Mouse (Mus musculus) yolk sac, embryonic 10.5 days (tissue): ENCODE measurements around the gene Daam2.
A peak's percentile ranks its signal among the peaks of the same experiment; 100 is the strongest.

Experiments used
- DNase-seq: peaks from one replicate; pipeline ENCODE4 v3.0.0-alpha.2; 2017; ENCODE audit warnings: low spot score

Daam2 gene

DNA sequence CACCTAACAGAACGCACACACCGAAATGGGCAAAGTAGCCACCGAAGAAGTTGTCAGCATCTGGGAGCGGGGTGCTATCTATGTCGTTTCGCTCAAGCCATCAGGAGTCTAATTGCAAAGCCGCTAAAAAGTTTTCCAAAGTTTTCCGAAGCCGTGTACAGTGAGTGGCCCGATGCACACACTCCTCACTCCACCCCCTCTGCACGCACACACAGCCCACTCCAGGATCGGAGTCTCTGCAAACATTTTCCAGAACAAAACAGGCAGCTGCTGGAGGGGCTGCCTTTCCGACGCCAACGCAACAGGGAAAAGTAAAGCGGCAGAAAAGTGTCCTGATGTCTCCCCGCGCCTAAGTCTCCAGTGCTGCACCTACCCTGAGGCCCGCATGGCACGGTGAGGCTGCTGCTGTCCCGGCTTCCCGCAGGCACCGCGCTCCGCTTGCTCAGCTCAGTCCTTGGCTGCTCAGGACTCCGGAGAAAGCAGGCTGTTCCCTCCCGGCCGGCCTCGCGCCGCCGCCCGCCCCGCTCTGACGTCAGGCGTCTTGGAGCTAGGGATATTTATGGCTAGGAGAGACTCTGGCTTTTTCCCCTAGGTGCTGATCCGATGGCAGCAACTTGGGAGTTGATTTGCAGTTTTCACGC is at the start of gene Daam2:
Daam2 (minus strand) TSS at position 514 of the 641 bp plus-strand sequence.
- DNase-seq = peak; percentile 78

DNA sequence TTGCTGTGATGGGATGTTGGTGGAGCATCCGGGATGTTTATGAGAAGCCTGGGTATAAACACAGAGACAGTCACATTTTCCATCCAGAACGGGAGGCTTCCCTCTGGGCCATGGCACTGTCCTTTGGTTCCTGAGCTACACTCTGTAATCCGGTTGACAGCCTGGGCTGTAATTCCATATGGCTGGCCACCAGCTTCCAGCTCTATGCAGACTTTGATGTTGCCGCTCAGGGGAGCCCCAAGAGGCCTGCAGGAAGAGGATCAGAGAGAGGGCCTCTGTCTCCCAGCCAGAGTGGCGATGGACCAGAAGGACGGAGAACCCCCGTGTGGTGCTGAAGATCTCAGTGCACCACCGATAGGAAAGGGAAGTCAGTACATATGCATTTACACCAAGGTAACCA is 46.2 kb upstream of the Daam2 start:
- no peak for DNase-seq

DNA sequence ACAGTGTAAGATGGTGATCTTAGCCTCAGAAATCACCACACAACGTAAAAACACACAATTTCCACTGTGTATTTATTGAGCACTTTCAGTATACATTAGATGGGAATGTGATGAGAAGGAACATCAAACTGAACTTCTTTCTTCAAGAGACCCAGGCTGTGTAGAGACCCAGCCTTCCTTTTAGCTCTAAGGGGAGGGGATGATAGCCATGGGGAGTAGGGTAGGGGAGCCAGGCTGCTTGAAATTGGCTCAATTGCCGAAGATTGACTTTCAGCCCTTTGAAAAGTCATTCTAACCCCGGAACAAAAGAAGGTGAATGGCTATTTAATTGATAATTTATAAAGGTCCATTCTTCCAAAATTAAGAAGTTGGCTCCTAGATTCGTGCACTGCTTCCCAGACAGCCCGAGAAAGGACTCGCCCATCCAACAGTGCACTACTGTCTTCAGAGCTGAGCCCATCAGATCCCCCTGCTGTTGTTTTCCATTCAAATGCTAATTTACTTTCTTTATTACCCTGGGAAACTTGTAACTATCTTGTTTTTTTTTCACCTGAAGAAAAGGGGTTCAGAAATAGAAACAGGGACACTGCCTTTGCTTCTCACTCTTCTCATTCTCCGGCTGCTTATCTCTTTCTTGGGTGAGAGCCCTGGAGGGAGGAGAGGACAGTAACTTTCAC is 43.3 kb upstream of the Daam2 start:
- no peak for DNase-seq

DNA sequence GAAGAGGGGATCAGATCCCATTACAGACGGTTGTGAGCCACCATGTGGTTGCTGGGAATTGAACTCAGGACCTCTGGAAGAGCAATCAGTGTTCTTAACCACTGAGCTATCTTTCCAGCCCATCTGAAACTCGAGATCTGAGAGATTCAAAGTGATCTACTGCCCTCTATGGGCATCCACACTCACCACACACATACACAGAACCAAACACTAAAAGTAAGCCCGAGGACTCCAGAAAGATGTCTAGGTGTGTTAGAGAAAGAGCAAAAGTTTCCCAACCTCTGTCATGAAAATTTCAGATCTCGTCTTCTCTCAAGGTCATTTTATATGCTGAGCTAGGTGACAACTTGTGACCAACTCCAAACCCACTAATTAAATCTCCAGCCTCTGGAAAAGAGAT is 41.3 kb upstream of the Daam2 start:
- DNase-seq = no peak

DNA sequence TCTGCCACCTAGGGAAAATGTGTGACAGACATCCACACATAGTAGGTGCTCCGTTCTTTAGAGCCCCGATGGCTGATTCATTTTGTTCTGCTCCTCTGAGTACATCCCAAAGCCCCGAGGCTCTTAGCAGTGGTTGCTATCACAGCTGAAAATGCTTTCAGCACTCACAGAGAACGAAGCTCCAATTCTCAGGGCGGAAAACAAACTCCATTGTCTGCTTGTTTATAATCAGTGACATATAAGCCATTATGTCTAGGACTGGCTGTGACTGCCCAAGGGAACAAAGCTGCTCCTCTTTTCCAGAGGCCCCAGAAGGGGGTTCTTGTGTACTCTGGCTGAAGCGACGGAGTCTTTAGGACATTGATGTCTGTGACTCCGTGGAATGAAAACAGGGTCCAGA is 25.9 kb upstream of the Daam2 start:
- no peak for DNase-seq

DNA sequence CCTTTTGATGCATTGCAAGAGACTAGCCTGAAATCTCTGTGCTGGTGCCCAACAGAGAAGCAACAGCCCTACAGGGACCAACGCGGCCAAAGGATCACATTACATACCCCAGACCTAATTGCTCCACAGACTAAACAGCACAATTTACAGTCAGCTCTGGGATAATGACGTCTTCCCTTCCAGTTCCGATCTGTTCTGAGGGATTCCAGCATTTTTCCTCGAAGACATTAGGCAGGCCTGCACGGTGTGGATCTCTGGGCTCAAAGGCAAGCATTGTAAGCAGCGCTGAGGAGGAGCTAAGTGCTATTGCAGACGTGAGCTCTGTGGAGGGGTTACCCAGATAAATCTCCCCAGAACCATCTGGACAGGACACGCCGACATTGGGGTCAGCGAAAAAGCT is 18.3 kb upstream of the Daam2 start:
- peak; percentile 54 for DNase-seq

DNA sequence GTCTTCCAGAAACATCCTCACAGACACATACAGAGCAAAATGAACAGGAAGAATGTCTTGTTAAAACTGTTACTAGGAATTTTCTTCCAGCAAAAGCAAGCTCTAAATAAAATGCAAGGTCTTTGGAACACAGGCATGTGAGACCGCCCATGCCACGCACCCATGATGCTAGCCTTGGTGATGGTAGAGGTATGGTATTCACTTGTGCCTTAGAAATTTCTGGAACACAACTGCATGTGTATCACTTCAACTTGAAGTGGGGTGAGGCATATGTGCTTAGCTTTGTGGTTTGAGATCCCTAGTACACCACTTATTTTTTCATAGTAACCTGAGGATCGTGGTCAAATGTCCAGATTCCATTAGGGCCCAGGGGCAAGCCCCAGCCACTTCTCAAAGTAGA is 13.2 kb upstream of the Daam2 start:
- DNase-seq = no peak

DNA sequence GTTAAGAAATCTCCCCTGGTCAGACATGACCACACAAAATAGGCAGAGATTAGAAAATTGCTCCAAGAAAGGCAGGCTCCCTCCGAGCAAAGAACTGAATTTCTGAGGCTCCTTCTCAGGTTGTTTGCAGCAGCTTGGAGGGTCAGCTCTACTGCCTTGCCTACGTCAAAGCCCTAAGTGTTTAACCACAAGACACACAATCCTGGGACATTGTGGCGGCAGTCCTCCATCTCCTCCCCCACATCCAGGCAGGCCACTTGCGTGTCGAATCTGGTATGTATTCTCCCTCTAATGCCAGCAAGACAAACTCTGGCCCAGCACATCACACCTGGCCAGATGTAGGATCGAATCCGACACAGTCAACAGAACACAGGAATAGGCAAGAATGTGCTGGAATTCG is 4.6 kb upstream of the Daam2 start:
- DNase-seq = no peak

DNA sequence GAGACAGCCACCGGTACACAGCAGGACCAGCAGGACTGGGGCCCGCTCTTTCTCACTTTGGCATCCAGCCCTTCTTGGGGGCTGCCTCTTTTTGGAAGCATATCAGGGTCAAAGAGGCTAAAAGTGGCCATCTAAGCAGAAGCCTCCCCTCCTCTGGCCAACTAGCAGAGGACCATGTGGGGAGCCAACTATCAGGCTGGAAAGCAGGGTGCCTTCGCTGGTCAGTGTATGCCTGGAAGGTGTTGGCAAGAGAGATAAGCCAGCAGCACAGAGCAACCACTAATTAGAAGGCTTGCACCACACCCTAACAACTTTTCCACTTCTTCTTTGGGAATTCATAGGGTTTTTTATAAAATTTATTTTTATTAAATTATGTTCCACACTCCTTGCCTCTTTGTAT is 346 bp upstream of the Daam2 start:
- no peak for DNase-seq

DNA sequence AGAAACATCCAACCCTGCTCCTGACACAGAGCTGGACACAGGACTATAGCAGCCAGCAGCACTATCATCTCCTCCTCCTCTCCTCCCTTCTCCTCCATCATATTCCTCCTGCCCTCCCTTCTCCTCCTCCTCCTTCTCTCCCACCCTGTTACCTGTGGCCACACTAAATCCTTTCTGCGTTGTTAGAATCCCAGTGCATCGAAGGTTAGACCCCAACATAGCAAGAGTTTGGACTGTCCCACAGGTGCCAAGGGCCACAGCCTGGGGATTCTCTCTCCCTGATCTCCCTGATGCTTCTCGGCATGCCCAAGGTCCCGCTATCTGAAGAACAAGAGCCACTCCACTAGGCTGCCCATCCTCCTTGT is 745 bp downstream of the Daam2 start:
- DNase-seq = no peak

DNA sequence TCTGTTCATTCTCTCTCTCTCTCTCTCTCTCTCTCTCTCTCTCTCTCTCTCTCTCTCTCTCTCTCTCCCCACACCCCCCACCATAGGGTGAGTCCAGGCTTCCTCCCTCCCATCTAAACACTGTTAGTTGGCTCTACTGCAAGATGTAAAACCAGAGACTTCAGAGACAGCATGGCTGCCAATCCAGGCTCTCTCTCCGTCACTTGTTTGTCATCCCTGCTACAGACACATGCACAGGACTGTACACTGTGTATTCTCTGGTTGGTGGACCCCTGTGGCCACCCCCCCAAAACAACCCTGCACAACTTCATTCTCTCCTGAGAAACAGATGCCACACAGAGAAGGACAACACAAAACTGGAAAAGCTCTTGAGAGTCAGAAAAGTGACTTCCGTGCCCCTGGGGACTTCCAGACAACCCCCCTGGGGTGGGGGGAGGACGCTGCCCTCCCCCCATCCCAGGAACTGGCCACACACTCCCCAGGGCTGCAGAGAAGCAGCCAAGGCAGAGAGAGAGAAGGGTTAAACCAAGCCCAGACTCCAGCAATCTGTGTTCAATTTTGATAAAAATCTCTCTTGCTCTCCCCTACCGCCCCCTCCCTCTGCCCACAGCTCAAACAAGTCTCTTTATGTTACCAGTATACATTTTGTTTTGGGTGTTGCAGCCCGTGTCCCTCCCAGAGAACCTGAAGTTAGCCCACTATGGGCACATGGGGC is 1.3 kb downstream of the Daam2 start:
- no peak for DNase-seq

DNA sequence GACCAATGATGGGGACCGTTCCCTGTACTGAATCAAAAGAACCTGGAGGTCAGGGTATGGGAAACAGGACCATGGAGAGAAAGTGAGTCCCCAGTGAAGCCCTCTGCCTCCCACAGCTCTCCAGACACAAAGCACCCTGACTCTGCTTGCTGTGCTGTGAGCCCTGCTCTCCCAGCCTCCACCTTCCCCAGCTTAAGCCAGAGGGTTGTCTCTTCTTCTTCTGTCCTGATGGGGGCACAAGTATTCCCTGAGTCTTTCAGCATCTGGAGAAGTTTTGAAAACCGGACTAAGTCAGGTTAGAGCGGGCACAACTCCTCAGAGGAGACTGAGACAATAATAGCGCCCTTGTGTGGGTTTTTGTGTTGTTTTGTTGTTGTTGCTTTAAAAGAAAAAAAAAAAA is 2.2 kb downstream of the Daam2 start:
- no peak for DNase-seq

DNA sequence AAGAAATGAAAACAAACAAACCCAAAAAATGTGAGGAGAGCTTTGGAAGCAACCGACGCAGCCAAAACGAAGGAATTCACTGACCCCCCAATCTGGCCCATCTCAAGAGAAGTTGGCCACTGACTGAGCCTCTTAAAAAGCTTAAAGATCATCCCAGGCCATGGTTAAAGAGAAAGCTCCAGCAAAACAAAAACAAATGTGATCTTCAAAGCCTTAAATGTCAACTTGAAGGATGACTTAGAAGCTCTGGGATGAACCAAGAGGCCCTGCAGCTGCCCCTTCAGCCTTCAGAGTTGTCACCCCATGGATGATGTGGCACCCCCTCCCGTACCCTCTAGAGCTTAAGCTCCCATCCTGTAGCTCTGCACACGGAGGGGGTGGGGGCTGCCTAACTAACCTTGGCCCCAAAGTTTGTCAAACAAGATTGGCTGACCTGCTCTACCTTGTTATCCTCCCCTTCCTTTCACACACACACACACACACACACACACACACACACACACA is 4.3 kb downstream of the Daam2 start:
- no peak for DNase-seq

DNA sequence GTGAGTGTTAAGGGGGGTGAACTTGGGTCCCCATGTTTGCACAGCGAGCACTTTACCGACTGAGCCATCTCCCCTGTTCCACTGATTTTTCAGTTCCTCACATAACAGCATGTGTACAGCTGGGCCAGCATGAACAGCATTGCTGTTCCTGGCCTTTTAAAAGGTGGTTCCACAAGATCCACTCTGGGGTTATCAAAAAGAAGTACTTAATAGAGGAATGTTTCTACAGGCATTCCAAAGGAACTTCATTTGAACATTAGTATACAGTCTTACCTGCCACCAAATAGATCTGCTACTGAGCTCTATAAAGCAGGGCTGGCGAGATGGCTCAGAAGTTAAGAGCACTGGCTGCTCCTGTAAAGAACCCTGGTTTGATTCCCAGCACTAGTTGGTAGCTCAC is 8.0 kb downstream of the Daam2 start:
- no peak for DNase-seq

DNA sequence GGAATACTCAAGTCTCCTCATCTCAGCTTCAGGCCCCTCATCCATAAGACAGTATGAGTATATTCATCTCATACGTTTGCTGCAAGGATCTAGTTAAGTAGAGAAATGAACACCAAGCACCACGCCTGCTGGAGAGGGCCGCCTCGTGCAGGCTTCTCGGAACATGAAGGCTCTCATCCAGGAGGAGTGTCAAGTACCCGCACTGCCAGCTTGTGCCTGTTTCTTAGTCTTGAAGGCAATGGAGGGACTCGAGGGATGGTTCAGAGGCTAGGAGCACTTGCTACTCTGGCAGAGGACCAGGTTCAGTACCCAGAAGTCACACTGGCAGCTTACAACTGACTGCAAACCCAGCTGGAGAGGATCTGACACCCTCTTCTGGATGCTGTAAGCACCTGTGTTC is 12.2 kb downstream of the Daam2 start:
- DNase-seq = no peak

DNA sequence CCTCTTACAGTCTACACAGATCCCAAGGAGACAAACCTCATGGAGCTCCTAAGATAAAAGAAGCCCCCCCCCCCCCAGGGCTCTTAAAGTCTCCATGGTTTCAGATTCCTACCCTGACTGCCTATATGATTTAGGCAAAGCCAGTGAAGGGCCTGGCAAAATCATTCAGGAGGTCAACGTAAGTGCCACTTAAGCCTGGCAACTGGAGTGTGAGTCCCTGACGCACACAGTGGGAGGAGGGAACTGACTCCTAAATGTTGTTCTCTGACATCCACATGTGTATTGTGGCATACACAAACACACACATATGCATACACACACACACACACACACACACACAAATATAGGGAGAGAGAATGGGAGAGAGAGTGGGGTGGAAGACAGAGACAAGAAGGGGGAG is 12.7 kb downstream of the Daam2 start:
- no peak for DNase-seq

DNA sequence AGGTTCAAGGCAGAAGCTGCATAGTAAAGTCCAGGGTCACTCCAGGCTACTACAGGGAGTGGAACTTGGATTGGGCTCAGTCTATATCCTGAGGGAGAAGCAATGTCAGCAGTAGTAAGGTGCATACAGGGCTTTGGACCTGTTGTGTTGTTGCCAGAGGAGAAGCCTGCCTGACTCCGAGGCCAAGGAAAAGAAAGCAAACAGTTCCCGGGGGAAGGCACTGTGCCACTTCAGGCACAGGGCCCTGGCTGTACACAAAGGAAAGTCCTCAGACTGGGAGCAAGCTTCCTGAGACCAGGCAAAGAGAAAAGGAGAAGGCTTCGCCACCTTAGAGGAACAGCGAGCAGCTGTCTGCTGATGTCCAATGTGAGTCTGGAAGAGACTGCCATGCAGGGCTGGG is 18.1 kb downstream of the Daam2 start:
- no peak for DNase-seq

DNA sequence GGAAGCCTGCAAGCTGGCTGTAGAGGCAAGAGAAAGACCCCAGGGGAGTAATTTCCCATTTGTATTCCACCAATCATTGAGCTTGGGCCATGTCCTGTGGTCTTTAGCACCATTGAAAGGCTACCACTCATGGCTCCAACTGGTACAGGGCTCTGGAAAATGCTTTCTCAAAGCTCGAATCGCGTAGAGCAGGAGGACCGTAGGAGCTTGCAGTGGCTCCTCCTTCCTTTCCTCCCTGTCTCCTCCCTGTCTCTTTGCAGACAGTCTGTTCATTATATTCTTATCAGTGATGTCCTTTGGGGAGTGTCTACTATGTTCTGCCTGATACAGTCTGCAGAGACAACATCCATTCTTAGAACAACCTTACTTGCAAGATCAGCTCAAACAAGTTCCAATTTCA is 18.7 kb downstream of the Daam2 start:
- no peak for DNase-seq

DNA sequence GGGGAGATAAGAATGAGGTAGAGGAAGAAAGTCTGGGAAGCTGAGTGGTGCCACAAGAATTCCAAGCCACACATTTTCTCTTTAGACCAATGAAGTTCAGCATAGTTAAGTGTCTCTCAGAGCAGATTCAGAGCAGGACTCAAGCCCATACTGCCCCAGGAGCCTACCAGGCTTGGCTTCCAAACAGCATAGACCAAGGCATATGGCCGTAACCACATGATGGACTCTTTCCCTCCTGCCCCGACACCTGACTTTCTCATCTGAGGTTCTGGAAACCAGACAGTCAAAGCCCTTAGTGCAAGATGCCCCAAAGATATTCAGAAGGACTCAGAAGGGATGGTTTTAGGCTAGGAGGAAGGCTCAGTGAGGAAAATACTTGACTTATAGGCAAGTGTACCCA is 19.6 kb downstream of the Daam2 start:
- no peak for DNase-seq

DNA sequence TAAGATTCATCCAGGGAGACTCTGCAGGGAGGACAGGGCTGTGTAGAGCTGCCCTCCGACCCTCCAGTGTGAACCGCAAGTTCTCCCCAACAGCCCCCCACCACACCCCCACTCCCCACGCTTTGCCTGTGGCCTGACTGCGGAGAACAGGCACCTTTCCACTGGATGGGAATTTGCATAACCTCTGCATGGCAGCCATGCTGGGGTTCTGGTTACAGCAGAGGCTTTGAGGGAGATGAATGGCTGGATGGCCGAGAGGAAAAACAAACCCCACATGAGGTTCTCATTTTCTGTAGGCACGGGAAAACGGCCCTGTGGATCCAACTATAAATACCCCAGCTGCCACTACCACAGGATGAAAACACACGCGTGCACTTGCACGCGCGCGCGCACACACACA is 23.4 kb downstream of the Daam2 start:
- no peak for DNase-seq

DNA sequence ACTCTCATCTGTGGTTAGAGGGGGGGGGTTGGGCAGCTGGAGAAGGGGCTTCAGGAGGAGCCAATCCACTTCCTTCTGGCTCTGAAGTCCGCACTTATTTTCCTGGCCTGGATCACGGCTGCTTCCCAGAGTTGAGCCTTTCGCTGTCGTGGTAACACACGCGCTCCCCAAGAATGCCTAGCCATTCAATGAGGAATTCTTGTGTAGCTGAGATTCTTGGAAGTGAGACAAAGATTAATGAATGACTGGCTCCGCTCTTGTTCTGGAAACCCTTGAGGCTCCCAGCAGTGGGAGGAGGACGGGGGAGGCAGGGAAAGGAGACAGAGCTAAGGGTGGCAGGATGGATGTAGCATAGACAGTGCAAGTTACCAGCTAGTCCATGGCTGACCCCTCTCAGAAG is 24.9 kb downstream of the Daam2 start:
- peak; percentile 35 for DNase-seq

DNA sequence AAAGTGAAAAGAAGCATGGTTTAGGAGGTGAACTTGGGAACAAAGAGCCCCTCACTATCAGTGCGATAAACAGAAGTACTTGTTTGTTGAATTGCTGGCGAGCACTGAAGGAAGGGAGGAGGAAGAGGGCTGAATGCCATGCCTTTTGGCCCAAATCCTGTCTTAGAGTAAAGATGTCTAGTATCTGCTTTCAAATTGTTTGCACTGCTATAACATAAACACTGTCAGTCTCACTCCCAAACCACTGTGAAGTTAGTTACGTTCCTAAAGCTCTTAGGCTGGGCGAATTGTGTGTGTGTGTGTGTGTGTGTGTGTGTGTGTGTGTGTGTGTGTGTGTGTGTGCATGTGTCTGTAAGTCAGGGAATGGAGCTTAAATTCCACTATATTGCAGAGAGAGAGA is 28.6 kb downstream of the Daam2 start:
- DNase-seq = peak; percentile 31

DNA sequence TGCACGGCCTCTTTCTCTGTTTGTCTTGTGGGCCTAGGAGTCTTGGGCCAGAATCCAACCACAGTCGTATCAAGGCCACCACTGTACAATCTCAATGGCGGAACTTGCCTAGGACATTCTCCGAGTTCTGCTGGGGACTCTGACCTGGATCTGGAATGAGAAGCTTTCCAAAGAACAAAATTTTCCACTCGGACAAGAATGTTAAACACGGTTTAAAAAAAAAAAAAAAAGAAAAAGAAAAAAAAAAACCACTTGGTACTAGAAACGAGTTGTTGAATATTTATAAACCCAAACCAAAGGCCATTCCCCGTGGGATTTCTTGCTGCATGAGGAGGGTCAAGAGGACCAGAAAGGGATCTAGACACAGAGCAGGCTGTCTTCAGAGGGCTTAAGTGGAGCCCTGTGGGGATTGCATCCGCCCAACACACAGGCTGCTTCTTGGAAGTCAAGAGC is 29.9 kb downstream of the Daam2 start:
- no peak for DNase-seq
